Mouse (Mus musculus) intestine, postnatal 0 days (tissue): ENCODE results near the gene Ggta1. TPM values are rescaled to one million over a fixed set of nuclear protein-coding genes. Genes with fewer than 3 reads are reported as not detected.

ENCODE experiments used
- ATAC-seq: fragments of 200-750 bp; cut with Nextera tagmentation; 2 replicates; pipeline ENCODE4 v1.8.0; 2017; ENCODE audit warnings: mild to moderate bottlenecking, moderate TSS enrichment, moderate library complexity
- H3K27ac ChIP-seq: fragments of 300-500 bp; sonication (generic); 2 replicates; pipeline ENCODE4 v1.5.1; 2014; ENCODE audit warnings: mild to moderate bottlenecking, low read depth, low read length, moderate library complexity
- H3K27me3 ChIP-seq: fragments of 300-500 bp; sonication (generic); replicated peaks from 2 replicates; pipeline ENCODE4 v1.6.1; 2014; ENCODE audit warnings: low read length, mixed read lengths; ENCODE audit not compliant: control insufficient read depth, insufficient read depth
- H3K36me3 ChIP-seq: fragments of 300-500 bp; sonication (generic); 2 replicates; pipeline ENCODE4 v1.6.1; 2014; ENCODE audit warnings: mild to moderate bottlenecking, moderate library complexity; ENCODE audit not compliant: control insufficient read depth, insufficient read depth
- H3K4me1 ChIP-seq: fragments of 300-500 bp; sonication (generic); replicated peaks from 2 replicates; pipeline ENCODE4 v1.6.1; 2014; ENCODE audit warnings: antibody characterized with exemption, low read length, mixed read lengths; ENCODE audit not compliant: control insufficient read depth, insufficient read depth
- H3K4me2 ChIP-seq: fragments of 300-500 bp; sonication (generic); replicated peaks from 2 replicates; pipeline ENCODE4 v1.6.1; 2014; ENCODE audit warnings: low read depth, mild to moderate bottlenecking, moderate library complexity
- H3K4me3 ChIP-seq: fragments of 300-500 bp; sonication (generic); 2 replicates; pipeline ENCODE4 v1.5.1; 2014; ENCODE audit warnings: low read depth, low read length
- H3K9ac ChIP-seq: fragments of 300-500 bp; sonication (generic); 2 replicates; pipeline ENCODE4 v1.6.1; 2014; ENCODE audit warnings: mild to moderate bottlenecking, low read depth, low read length
- H3K9me3 ChIP-seq: fragments of 300-500 bp; sonication (generic); 2 replicates; pipeline ENCODE4 v1.6.1; 2016; ENCODE audit warnings: mixed run types; ENCODE audit not compliant: control insufficient read depth
- CTCF ChIP-seq: sonication (generic); IDR thresholded peaks from 2 replicates; pipeline ENCODE4 v1.5.1; 2016; ENCODE audit warnings: low read depth, mild to moderate bottlenecking, control low read depth, antibody characterized with exemption, moderate library complexity
- WGBS: fragments of 180-500 bp; shearing (Covaris S2); extraction: QIAGEN DNeasy Blood & Tissue Kit; methylation state at CpG from one replicate; pipeline ENCODE4 v1.1.7; 2014; 5-methylcytosine and 5-hydroxymethylcytosine counted together
- polyA plus RNA-seq: library from polyadenylated mRNA; unstranded; fragments of >200 nt; fragmentation: Nextera tagmentation; extraction: Ambion mirVana; gene quantifications from 2 replicates; pipeline ENCODE4 v1.2.1, GENCODE M21; 2015

The Ggta1 gene
- polyA plus RNA-seq, 1 experiment from 2014 or later = 7.0 TPM

DNA sequence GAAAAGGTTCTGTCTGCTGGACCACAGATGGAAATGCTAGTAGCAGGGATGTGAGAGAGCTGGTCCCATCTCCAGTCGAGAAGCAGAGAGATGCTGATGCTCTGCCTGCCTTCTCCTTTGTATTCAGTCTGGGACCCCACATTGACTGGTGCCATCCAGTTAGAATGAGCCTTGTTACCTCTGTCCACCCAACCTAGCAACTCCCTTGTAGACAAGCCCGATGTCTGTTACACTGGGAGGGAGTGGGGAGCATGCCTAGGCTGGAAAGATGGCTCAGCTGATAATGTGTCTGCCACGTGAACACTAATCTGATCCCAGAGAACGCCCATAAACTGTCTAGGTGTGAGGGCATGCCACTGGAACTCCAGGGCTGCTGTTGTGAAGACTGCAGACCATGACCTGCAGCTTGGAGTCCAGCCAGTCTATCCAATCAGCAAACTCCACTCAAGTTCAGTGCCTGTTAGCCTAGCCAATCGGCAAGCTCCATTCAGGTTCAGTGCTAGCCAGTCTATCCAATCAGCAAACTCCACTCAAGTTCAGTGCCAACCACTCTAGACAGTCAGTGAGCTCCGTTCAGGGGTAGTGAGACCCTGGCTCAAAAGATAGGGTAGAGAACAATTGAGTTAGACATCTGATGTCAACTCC, 64.7 kb downstream of the Ggta1 start:
- 71% methylated on average over 6 of the region's 6 CpGs for WGBS
- no peaks in the 10 kb centered on the region for H3K27me3 ChIP-seq
- H3K9ac ChIP-seq = no peak overlapping the region
- no peaks in the 10 kb centered on the region for H3K36me3 ChIP-seq
- no peak for TF ChIP-seq CTCF
- no peak overlapping the region for H3K4me3 ChIP-seq
- H3K4me2 ChIP-seq = no peak overlapping the region
- no peaks in the 10 kb centered on the region; the same call in 1 of the 2 replicates for H3K4me1 ChIP-seq
- H3K9me3 ChIP-seq = no peaks in the 10 kb centered on the region
- H3K27ac ChIP-seq = no peak overlapping the region
- no peak for ATAC-seq

DNA sequence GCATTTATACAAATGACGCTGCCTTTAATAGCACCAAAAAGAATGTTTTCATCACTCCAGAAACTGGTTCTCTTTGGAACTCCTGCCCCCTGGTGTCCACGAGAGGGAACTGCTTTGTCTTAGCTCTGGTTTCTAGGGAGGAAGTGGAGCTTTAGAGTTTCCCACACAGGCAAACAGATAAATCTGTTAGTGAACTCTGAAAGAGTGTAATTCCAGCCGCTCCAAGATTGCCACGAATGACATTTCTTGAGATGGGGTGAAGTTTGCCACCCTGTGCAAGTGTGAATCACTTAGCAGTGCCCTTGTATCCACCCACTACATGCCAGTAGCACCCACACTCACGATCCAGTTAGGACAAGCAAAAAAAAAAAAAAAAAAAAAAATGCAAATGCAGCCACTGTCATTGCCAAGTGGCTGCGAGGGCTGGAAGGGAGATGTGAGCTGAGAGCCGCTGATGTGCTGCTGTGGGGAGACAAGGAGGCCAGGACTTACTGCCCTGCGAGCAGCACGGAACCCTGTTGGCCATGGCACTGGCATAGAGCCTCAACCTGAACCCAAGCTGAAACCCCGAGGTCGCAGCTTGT, 65.3 kb downstream of the Ggta1 start:
- no peak overlapping the region for H3K4me2 ChIP-seq
- no peaks in the 10 kb centered on the region for H3K36me3 ChIP-seq
- no peaks in the 10 kb centered on the region for H3K27me3 ChIP-seq
- peak; percentile 88 for TF ChIP-seq CTCF
- WGBS = 46% methylated on average over 11 of the region's 11 CpGs
- no peaks in the 10 kb centered on the region for H3K9me3 ChIP-seq
- H3K27ac ChIP-seq = no peak overlapping the region; the same call in 1 of the 2 replicates
- no peak overlapping the region for H3K9ac ChIP-seq
- no peak for ATAC-seq
- no peak overlapping the region for H3K4me3 ChIP-seq
- no peaks in the 10 kb centered on the region; the same call in 1 of the 2 replicates for H3K4me1 ChIP-seq

DNA sequence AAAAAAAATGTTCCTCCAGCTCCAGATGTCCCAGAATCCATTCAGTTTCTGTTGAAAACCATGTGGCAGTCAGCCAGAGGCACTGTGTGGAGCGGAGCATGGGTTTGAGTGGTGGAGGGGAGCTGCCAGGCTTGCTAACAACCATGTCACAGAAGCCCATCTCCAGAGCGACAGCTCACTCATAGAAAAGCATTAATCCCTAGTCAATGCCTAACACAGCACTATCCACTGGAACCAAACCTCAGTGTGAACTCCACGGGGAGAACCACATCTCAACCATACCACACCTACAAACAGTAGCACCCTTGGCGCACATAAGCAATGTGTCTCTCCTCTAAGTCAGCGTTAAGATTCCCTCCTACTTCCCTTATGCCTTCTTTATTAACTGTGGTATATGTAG, 65.9 kb downstream of the Ggta1 start, which contains the start of gene 4930402F06Rik:
4930402F06Rik (minus strand) TSS at position 80 of the 400 bp plus-strand sequence.
- Histone ChIP-seq H3K4me3 (no peak within 1 kb of the TSS), H3K9me3 (no peaks in the 10 kb centered on the region), H3K4me2 (no peak within 1 kb of the TSS), H3K36me3 (no peaks in the 10 kb centered on the region), H3K27me3 (no peaks in the 10 kb centered on the region), H3K27ac (no peak within 1 kb of the TSS; the same call in 1 of the 2 replicates), H3K4me1 (no peaks in the 10 kb centered on the region; the same call in 1 of the 2 replicates), H3K9ac (no peak within 1 kb of the TSS)
- no peak for TF ChIP-seq CTCF
- 60% methylated on average over 5 of the region's 5 CpGs for WGBS
- no peak for ATAC-seq

DNA sequence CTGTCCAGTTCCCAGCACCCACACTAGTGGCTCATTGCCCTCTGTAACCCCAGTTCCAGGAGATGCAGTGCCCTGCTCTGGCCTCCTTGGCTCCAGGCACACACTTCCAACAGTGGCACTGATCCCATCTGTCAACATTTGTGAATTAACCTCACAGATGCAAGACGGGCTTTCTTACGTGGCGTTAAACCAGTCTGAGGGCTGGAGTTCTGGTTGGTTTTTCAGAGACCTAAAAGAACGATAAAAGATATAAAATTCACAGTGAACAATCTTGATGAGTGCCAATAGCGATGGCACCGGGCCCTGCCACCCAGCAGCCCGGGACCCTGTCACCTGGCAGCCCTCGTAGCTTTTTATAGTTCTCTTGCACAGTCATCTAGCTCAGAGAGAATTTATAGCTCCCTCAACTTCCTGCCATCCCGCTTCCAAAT, 77.6 kb downstream of the Ggta1 start:
- Histone ChIP-seq H3K9me3 (no peaks in the 10 kb centered on the region; the same call in 1 of the 2 replicates), H3K36me3 (no peaks in the 10 kb centered on the region), H3K4me1 (no peaks in the 10 kb centered on the region), H3K27ac (no peak overlapping the region), H3K9ac (no peak overlapping the region), H3K4me3 (no peak overlapping the region), H3K4me2 (no peak overlapping the region), H3K27me3 (no peaks in the 10 kb centered on the region)
- 65% methylated on average over 9 of the region's 9 CpGs for WGBS
- ATAC-seq = no peak
- TF ChIP-seq CTCF = no peak

DNA sequence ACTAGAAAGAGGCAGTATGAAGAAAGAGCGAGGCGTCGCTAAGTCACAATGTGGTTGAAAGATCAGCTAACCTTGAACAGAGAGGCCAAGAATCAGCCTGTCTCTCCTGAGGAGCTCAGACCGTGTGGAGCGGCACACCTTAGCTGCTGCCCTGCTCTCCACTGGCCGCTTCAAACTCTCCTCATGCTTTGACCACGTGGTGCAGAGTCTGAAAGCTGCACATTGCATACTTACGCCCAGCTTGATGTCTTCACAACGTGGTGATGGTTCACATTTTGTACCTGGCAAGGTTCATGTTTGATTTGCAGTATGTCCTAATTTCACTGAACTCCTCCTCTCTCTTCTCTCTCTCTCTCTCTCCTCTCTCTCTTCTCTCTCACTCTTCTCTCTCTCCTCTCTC, 83.7 kb downstream of the Ggta1 start:
- H3K9ac ChIP-seq = no peak overlapping the region
- no peak for ATAC-seq
- TF ChIP-seq CTCF = no peak
- H3K4me1 ChIP-seq = no peaks in the 10 kb centered on the region
- H3K9me3 ChIP-seq = no peaks in the 10 kb centered on the region
- H3K27me3 ChIP-seq = no peaks in the 10 kb centered on the region
- no peak overlapping the region for H3K27ac ChIP-seq
- H3K36me3 ChIP-seq = no peaks in the 10 kb centered on the region
- 59% methylated on average over 9 of the region's 9 CpGs for WGBS
- no peak overlapping the region for H3K4me2 ChIP-seq
- no peak overlapping the region for H3K4me3 ChIP-seq

DNA sequence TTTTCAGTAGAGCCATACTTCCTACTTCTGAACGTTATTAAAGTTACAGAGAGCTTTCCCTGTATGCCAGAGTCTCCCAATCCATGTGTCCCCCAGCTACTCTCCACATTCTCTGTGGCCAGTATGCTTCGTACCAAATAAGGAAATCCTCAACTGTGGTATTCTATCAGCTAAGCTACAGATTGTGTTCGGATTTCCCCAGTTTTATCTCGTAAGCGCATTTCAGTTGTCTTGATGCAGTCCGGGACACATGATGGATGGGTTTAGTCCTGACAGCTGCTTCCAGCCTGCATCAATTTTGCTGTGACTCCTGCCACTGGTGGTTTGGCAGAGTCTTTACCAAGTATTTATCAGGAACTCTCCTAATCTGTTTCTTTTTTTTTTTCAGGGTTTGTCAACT, 85.4 kb downstream of the Ggta1 start:
- Histone ChIP-seq H3K9me3 (no peaks in the 10 kb centered on the region), H3K27ac (no peak overlapping the region), H3K9ac (no peak overlapping the region), H3K36me3 (no peaks in the 10 kb centered on the region), H3K4me1 (no peaks in the 10 kb centered on the region), H3K4me2 (no peak overlapping the region), H3K27me3 (no peaks in the 10 kb centered on the region), H3K4me3 (no peak overlapping the region)
- 24% methylated on average over 6 of the region's 6 CpGs for WGBS
- no peak for TF ChIP-seq CTCF
- no peak for ATAC-seq
